Mouse (Mus musculus): ENCODE results near the gene Apoc4.
"Not testable (repeated sequence)": the region's sequence is repeated elsewhere in the genome, so short reads cannot be mapped to it uniquely, and the experiment has no call there.

Apoc4 gene

DNA sequence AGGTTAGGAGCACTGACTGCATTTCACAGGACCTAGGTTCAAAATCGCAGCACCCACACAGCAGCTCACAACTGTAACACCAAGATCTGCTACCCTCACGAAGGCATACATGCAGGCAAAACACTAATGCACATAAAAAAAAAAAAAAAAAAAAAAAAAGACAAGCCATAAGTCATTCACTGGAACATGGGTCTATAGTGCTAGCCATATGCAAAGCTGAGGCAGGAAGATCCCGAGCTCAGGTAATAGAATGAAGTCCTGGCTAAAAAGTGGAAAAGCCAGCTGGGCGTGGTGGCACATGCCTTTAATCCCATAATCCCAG, 18.5 kb upstream of the Apoc4 start:
- no peak for DNase-seq (ENCODE audit: low read depth, low spot score)

DNA sequence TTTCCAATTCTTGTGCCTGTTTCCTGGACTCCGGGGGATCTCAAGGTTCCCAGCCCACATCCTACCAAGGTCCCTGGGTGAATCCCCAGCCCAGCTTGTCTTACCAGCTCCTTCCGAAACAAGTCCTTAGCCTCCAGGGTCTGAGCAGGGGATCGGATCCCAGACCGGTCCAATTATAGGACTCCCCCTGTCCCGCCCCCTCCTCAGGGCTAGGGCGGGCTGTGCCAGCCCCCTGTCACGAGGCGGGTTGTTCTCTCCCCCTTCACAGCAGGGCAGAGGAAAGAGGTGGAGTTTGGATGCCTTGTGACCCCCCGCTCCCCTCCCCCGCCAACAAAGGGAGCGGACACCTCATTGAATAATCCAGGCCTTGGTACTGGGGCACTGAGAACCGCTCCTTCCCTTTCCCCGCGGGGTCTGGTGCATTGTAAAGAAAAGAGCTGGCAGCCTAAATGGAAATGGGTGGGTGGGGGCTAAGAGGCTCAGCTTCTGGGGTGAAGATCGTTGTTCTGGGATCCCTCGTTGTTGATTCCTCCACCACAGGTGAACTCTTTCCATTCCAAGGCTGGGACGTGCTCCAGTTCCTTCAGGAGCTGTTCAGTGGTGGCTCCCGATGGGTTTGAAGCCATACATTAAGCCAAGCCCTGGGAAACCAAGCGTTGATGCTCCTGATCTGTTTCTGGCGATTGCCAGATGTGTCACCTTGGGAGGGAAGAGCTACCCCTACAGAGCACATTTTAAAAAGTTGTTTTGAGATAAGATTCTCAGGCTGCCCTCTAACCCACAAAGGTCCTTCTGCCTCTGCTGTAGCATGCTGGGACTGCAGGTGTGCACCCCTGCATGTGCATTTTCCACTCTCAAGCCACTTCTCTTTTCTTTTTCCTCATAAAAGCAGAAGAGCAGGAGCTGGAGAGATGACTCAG, 17.9 kb upstream of the Apoc4 start, which contains the start of gene Apoe:
TSS of gene Apoe (minus strand) at position 282 of the 920 bp plus-strand sequence.
- no peak for DNase-seq (ENCODE audit: low read depth, low spot score)

DNA sequence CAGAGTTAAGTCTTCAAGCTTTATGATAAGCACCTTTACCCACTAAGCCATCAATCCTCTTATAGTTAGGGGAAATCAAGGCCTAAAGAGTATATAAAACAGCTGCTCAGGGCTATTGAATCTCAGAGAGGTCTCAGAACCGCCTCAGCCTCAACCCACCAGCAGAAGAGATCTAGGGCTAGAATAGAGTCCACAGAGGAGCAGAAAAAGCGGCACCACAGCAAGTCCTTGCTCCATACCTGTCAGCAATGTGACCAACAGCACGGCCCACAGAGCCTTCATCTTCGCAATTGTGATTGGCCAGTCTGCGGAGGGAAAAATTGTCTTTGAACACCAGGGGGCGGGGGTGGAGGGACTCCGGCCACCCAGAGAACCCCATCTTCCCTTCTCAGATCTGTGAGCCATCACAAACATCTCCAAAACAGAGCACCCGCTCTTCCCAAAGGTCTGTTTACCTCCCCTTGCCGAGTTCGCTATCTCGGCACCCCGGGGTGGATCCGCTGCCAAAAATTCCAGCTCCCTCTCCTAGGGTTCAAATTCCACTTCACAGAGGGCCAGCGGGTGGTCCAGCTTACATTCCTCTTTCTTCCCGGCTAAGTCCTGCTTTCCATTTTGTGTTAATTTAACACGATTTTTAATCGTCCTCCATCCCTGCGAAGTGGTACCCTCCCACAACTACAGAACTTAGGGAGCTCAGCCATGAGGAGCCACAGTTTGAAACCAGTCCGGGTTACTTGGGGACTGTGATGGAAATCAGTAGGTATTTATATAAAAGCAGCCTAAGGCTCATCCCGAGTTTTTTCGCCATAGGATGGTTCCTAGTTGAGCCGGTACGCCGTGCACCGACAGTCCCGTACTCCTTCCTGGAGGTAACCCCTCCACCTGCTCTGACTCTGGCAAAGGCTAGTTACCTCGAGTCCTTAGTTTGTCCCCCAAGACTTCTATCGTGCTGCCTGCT, 16.9 kb upstream of the Apoc4 start:
- DNase-seq (ENCODE audit: low read depth, low spot score), result no peak

DNA sequence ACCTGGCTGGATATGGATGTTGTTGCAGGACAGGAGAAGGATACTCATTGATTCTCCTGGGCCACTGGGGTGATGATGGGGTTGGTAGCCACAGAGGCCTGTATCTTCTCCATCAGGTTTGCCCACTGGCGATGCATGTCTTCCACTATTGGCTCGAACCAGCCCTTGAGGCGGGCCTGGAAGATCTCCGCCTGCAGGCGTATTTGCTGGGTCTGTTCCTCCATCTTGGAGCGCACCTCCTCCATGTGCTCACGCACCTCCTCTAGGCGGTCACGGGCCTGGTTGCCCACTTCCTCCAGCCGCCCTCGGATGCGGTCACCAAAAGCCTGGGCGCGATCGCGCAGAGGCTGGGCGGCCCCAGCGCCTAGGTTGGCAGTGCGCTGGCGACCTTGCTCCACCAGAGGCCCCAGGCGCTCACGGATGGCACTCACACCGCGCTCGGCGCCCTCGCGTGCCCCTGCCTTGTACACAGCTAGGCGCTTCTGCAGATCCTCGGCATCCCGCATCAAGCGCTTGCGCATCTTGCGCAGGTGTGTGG, 15.1 kb upstream of the Apoc4 start:
- no peak for DNase-seq (ENCODE audit: low read depth, low spot score)

DNA sequence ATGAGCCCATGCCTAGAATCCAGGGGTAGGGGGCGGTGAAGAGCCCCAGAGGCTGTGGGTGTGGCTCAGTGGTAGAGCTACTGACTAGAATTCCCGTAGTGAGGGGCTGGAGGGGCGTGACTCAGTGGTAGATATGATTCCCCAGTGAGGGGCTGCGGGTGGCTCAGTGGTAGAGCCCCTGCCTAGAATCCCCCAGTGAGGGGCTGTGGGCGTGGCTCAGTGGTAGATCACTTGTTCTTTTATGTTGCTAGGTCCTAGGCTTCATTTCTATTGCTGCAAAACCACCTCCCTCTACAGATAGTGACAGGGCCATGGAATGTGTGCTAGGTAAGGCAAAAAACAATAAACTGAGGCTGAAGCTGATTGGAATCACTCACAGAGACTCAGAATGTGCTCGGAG, 14.6 kb upstream of the Apoc4 start:
- DNase-seq (ENCODE audit: low read depth, low spot score), result no peak

DNA sequence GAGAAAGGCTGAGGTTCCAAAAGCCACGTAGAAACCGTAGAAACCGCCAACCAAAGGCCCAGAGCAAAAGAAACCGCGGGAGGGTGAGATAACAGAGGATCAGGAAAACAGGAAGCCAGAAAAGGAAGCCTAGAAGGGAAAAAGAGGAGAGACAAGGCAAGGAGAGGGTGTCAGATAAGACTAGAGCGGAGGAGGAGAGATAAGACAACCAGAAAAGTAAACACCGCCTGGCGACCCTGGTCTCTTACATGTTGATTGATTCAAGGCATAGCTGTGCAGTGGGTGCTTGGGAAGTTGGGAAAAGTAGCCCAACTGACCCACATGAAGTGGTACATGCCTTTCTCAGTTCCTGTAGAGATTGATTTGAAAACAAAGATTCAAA, 13.9 kb upstream of the Apoc4 start:
- no peak for DNase-seq (ENCODE audit: low read depth, low spot score)

DNA sequence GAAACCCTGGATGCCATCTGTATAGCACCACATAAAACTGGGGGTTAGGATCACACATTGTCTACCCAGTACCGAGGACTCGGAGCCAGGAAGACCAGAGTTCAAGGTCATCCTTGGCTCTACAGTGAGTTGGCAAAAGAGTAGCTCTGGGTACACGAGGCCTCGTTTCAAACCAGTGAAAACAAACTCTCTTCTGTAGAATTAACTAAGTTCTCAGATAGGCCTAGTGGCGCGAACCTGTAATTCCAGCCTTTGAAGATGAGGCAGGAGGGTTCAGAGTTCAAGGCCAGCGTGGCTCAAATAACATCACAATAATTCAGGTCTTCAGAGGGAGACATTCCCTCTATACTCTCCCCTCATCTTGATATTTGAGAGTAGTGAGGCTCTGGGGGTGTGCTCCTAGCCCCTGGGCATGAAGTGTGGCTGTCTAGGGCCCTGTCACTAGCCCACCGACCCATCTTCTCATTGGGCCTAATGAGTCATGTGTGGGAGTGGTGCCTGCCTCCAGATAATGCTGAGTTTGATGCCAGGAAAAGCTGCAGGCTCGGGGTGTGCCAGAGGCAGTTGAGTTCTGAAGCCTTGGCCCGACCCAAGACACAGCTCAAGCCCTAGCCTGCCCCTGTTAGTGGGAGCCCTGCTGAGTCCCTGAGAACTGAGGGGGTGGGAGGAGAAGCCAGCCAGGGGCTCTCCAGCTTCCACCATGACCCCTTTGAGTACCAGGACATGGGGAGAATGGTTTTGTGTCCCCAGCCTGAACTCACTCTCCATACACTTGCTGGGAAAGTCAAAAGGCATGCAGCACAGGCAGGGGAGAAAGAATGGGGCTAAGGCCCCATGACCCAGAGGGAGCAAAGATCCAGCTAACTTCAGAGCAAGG, 13.3 kb upstream of the Apoc4 start:
- no peak for DNase-seq (ENCODE audit: low read depth, low spot score)

DNA sequence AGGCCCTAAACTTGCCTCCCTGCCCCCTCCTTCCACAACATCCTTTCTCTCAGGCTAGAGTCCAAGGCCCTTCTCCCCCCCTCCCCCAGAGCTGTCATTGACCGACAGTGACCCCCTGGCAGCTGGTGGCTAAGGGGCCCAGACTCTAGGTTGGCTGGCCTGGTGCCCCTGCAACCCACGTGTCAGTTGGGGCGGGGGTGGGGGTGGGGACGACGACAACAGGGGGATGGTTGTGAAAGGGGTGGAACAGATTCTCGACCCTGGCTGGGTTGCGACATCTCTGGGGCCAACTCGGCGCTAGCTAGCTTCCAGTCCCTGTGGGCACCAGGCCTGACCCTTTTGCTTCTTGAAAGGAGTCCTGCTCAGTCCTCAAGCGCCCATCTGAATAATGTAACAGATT, 12.1 kb upstream of the Apoc4 start:
- no peak for DNase-seq (ENCODE audit: low read depth, low spot score)

DNA sequence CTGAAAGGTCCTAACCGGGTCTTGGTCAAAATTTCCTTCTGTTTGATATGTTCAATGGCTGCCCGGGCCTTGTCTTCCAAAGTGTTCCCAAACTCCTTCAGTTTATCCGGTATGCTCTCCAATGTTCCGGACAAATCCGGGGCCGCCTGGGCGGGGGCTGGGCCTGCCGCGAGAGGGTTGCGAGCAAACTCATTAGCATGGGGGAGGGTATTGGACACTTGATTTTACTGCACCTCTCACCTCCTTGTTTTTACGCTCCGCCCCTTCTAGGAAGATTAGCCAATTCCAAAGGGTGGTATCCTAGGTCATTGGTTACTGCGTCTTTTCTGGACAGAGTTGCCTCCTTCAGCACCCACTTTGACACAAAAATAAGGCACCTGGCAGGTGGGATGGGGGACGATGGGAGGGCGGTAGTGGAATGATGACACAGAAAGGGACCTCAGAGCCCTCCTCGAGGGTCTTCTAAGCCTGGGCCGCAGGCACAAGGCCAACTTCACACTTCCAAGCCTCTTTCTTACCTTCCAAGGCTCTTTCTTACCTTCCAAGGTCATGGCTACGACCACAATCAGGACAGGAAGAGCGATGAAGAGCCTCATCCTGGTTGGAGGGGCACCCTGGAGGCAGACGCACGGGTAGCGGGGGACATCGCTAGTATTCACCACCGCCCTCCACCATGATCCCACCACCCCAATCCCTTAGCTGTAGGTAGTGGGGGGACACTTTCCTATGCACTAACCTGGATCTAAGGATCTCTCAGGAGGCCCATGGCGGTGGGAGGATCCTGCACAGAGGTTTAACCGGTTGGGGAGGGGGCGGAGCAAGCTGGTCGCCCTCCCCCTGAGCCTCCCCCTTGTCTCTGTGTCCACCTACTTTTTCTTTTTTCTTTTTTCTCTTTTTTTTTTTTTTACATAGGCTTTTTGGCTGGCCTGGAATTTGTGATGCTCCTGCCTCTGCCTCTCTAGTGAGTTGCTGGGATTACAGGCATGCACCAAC, 10.9 kb upstream of the Apoc4 start, which contains the start of gene Apoc1:
TSS of gene Apoc1 (minus strand) at position 788 of the 993 bp plus-strand sequence.
- no peak for DNase-seq (ENCODE audit: low read depth, low spot score)

DNA sequence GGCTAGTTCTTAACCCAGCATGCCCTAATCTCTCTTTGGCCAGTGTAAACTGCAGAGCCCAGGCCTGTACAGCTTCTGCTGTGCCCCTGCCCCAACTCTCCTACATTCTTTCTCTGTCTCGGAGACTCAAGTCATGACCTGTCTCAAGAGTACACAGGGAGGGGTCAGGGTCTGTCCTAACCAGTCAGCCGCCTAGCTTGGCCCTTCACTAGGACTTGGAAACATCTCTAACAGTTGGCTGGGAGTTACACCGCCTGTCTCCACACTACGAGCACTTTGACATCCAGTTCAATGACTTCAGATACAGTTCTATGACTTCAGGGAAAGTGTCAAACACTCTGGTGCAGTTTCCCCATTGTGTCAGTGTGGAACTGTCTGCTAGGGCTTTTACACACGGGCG, 10.2 kb upstream of the Apoc4 start:
- DNase-seq (ENCODE audit: low read depth, low spot score), result no peak

DNA sequence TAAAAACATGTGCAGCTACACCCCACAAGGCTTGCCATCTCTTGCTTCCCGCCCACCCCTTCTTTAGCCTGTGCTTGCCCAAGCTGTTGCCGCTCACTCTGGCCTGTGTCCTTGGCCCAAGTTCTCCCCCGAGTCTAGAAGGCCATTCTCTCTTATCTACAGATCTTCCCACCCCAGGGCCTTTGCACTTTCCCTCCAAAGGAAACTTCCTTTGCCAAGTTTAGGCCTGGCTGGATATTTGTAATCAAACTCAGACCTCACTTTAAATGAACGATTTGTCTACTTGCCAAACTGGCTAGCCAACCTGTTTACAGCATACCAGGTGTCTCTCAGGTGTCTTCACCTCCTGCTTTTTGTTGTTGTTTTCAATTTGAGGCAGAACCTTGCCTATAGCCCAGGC, 9.6 kb upstream of the Apoc4 start:
- no peak for DNase-seq (ENCODE audit: low read depth, low spot score)

DNA sequence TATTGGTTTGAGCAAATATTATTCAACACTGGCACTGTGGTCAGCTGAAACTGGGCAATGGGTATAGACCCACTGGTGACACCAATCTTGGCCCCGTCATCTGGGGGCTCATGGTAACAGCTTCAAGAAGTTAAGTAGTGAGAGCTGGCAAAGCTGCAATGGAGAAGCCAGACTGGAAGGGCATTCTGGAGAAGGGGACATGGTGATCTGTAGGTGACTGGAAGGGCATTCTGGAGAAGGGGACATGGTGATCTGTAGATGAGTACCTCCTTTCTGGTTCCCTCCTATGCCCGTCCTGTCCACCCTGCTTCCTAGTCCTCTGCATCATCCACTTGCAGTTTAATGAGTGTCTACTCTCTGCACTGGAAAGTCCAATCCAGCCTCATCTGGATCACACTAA, 7.3 kb upstream of the Apoc4 start:
- no peak for DNase-seq (ENCODE audit: low read depth, low spot score)

DNA sequence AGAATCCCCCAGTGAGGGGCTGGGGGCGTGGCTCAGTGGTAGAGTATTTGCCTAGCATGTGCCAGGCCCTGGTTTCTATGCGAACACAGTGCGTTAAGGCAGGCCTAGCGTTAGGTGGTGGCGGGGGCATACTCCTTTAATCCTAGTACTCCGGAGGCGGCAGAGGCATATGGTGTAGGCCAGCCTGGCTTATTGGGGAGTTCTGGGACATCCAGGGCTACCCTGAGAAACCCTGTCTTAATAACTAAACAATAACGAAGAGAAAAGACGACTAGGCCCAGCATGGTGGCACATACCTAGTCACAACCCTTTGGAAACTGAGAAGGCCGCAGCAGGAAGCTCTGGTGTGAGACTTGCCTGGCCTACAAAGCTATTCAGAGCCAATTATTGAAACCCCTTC, 6.8 kb upstream of the Apoc4 start:
- DNase-seq (ENCODE audit: low read depth, low spot score), result no peak

DNA sequence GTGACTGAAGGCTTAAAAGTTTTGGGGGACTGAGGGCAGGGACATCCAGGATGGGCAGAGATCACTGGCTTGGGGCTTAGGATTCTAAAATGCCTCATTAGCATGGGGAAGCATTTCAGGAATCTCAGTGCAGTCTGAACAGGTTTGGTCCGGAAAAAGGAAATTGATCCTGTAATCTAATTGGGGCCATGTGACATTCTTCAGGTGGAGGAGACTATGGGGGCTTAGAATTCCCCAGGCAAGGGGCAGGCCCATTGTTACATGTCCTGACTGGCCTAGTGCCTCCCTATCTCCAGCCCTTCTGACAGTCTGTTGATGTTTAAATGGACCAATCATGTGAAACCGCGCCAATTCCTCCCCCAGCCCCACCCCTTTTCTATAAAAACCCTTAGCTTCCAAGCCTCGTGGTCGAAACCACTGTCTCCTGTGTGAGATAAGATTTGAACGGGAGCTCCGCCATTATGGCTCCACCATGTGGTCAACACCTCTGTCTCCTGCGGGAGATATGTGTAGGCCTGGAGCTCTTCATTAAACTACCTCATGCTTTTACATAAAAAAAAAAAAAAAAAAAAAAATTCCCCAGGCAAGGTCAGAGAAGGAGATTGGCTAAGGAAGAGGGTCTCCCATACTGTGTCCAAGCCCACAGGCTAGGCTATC, 5.8 kb upstream of the Apoc4 start:
- DNase-seq (ENCODE audit: low read depth, low spot score), result not testable (repeated sequence)

DNA sequence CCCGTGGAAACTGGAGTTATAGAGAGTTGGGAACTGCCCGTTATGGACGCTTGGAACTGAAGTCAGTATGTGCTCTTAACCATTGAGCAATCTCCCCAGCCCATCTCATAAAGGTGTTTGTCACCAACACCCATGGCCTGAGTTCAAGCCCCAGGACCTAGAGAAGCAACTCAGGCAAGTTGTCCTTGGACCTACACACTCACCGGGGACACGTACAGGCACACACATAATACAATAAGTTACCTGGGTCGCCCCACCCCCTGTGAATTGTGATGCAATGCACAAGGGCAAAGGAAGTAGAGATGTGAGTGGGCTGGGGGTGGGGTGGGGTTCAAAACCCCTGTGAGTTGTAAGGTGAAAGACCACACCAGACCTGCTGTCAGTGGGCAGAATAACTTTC, 5.2 kb upstream of the Apoc4 start:
- no peak for DNase-seq (ENCODE audit: low read depth, low spot score)

DNA sequence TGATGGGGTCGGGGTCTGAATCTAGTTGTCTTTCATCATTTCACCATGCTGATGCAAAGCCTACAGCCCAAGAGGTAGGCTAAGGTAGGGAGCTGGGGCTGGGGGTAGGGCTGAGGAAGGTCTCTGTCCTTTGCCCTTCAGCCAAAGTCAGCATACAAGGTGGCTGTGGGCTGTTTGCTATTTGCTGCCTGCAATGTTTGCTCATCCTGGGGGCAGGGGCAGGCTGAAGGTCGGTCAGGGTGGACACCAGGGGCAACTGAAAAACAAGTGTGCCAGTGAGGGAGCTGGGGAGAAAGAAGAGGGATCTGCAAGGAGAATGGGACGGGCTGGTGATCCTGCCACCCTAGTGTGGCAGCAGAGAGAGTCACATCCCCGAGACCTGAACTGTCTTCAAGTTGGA, 4.1 kb upstream of the Apoc4 start:
- DNase-seq (ENCODE audit: low read depth, low spot score), result no peak

DNA sequence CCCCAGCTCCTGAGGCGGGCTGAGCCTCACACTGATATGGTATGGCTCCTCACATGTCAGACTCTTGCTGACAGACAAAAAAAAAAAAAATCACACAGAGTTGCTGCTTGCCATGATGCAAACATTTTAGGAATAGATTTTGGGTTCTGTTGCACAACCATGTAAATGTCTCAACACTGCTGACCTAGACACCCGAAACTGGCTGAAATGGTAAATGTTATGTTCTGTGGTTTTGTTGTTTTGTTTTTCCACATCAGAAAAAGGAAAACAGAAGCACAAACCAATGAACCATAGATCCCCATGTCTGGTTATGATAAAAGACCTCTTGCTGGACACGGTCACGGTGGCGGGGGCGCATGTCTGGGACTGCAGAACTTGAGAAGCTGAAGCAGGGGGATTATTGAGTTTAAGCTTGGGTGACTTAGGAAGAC, 2.5 kb upstream of the Apoc4 start:
- DNase-seq (ENCODE audit: low read depth, low spot score), result no peak

DNA sequence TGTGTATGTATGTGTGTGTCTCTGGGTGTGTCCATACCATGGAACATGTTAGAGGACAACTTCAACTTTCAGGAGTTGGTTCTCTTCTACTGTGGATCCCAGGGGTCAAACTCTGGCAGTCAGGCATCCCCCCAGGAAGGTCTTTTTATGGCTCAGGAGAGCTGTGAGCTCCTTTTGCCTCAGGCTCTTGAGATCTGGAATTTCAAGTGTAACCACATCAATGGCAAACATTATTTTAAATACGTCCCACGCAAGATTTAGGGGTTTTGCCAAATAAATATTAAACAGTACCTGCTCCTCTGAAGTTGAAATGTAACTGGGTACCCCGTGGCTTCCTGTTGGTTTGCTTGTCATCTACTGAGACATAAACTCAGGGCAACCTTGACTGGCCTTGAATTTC, 1.7 kb upstream of the Apoc4 start:
- no peak for DNase-seq (ENCODE audit: low read depth, low spot score)

DNA sequence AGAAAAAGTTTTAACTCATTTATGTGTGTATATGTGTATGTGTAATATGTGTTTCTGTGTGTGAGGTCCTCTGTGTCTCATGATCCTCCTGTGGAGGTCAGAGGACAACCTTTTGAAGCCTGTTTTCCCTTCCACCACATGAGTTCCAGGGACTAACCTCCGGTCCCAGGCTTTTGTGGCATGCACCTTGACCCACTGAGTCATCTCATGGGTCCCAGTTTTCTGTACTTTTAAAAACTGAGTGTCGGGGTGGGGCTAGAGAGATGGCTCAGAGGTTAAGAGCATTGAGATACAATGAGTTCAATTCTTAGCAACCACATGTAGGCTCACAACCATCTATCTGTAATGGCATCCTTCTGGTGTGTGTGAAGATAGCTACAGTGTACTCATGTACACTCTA, 577 bp downstream of the Apoc4 start:
- no peak for DNase-seq (ENCODE audit: low read depth, low spot score)

DNA sequence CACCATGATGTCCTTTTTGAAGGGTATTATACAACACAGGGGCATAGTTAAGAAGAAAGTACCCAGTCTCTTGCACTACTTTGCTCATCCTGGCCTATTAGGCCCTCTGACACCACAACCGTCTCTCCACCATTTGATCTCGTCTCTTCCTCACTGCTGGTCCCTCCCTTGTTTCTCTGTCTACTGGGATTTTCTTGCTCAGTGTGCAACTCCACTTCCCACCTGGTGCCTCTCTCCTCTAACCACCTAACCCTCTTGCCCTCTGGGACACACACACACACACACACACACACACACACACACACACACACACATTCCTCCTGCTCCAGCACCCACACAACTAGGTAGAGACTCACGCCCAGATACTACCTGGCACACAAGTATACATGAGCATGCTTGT, 2.4 kb downstream of the Apoc4 start:
- DNase-seq (ENCODE audit: low read depth, low spot score), result no peak
